Mouse (Mus musculus): ENCODE results near the gene Prpsap1. TPM values are rescaled to one million over a fixed set of nuclear protein-coding genes. Genes with fewer than 3 reads are reported as not detected.
"Not testable (repeated sequence)": the region's sequence is repeated elsewhere in the genome, so short reads cannot be mapped to it uniquely, and the experiment has no call there.

The Prpsap1 gene
- polyA plus RNA-seq, 1 experiment, result 129 TPM

DNA sequence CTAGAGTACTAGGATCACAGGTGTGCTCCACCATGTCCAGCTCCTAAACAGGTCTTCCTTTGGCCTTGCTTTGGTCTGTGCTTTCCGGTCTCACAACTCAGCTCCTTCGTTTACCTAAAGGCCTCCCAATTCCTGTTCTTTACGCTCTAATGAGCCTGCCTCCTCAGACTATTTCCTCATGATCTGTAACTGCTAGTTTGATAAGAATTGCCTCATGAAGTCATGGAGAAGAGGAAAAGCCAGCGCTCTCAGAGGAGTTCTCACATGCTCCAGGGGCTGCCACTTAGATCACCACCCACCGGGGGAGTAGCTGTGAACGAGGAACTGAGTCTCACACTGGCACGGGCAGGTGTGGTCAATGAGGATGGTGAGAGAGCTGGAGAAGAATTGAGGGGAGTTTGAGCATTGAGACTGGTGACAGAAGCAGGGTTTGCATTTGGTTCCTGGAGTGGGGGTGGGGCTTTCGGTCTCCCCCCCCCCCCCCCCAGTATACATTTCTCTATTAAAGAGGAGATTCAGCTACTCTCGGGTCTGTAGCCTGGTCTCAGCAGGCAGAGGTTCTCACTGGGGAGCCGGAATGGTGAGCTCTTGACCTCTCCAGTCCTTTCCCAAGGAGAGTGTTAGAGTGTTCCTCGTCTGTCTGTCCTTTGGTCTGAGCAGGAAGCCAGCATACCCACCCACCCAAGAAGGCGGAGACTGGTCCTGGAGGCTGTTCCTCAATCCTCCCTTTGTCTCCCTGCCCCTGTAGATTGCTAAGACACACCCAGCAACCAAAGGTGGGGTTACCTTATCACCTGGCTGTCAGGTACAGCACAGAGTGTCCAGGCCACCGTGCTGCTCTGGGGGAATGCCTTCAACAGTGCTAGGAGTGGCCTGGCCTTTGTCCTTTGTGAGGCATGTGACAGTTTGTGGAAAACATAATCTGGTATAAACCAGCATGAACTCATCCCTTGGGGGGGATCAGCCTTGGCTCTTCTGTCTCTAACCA is 64.8 kb downstream of the Prpsap1 start:
- 65% methylated on average over 13 of the region's 13 CpGs for WGBS
- no peak overlapping the region for H3K4me3 ChIP-seq (replicated peaks; ENCODE audit: insufficient read depth, low read depth, low read length)
- no peak overlapping the region for H3K27ac ChIP-seq (ENCODE audit: insufficient read depth, low read length)
- H3K4me1 ChIP-seq (ENCODE audit: control insufficient read depth, insufficient read depth, low read length), result no peaks in the 10 kb centered on the region
- TF ChIP-seq POLR2A (IDR thresholded peaks at IDR 0.05; ENCODE audit: borderline replicate concordance, insufficient read depth, low read length) (no peak), CTCF (IDR thresholded peaks at IDR 0.05; ENCODE audit: borderline replicate concordance, insufficient read depth, low read depth, low read length) (no peak)
- DNase-seq, result no peak
- no peaks in the 10 kb centered on the region for H3K27me3 ChIP-seq (ENCODE audit: control insufficient read depth, insufficient read depth, low read length)

DNA sequence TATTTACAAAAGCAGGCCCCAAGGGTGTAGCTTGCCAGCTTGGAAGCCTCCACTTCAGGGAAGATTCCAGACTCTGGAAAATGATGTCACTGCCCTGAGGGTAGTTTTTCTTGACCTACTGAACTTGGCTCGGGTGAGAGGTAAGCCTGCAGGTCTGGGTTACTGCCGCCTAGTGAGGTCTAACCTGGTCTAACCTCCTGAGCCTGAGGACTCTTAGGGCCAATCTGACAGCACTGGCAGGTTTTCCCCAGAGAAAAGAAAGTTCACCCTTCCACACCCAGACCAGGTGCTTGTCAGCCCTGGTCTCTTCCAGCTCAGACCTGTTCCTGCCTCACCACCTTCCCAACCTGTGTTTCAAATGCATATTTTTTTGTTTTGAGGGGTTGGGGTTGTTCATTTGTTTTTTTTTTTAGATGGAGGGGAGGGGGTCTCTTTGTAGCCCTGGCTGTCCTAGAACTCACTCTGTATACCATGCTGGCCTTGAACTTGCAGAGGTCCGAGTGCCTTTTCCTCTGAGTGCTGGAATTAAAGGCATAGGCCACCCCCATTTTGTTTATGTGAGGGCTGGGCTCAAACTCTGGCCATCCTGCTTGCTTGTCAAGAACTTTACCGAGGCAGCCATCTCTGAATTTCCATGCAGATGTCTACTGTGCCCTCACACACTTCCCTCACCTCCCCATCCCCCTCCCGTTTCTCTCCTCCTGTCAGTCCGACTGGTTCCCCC is 67.0 kb downstream of the Prpsap1 start:
- WGBS, result 84% methylated on average over 6 of the region's 6 CpGs
- no peaks in the 10 kb centered on the region for H3K4me1 ChIP-seq (ENCODE audit: control insufficient read depth, insufficient read depth, low read length)
- DNase-seq, result no peak

DNA sequence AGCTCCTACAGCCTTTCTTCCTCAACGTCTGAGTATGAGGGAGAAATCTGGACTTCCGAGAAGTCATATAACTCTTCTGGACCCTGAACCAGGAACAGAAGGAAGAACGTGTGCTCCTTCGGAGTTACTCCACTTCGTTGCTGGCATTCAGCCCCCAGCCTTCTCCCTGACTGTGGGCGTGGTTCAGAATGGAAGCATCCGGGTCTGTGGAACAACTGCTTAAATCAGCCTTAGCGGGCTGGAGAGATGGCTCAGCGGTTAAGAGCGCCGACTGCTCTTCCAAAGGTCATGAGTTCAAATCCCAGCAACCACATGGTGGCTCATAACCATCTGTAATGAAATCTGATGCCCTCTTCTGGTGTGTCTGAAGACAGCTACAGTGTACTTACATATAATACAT is 67.7 kb downstream of the Prpsap1 start:
- not testable (repeated sequence) for H3K27ac ChIP-seq (ENCODE audit: insufficient read depth, low read length); DNase-seq; H3K27me3 ChIP-seq (ENCODE audit: control insufficient read depth, insufficient read depth, low read length); H3K4me1 ChIP-seq (ENCODE audit: control insufficient read depth, insufficient read depth, low read length); H3K4me3 ChIP-seq (replicated peaks; ENCODE audit: insufficient read depth, low read depth, low read length)
- WGBS, result 82% methylated on average over 11 of the region's 11 CpGs

More for the DNA sequence above, 67.0 kb downstream of the Prpsap1 start:
- TF ChIP-seq CTCF (IDR thresholded peaks at IDR 0.05; ENCODE audit: borderline replicate concordance, insufficient read depth, low read depth, low read length) (no peak), POLR2A (IDR thresholded peaks at IDR 0.05; ENCODE audit: borderline replicate concordance, insufficient read depth, low read length) (no peak)
- no peak overlapping the region for H3K27ac ChIP-seq (ENCODE audit: insufficient read depth, low read length)
- no peak overlapping the region for H3K4me3 ChIP-seq (replicated peaks; ENCODE audit: insufficient read depth, low read depth, low read length)
- H3K27me3 ChIP-seq (ENCODE audit: control insufficient read depth, insufficient read depth, low read length), result no peaks in the 10 kb centered on the region; the same call in 1 of the 2 replicates

DNA sequence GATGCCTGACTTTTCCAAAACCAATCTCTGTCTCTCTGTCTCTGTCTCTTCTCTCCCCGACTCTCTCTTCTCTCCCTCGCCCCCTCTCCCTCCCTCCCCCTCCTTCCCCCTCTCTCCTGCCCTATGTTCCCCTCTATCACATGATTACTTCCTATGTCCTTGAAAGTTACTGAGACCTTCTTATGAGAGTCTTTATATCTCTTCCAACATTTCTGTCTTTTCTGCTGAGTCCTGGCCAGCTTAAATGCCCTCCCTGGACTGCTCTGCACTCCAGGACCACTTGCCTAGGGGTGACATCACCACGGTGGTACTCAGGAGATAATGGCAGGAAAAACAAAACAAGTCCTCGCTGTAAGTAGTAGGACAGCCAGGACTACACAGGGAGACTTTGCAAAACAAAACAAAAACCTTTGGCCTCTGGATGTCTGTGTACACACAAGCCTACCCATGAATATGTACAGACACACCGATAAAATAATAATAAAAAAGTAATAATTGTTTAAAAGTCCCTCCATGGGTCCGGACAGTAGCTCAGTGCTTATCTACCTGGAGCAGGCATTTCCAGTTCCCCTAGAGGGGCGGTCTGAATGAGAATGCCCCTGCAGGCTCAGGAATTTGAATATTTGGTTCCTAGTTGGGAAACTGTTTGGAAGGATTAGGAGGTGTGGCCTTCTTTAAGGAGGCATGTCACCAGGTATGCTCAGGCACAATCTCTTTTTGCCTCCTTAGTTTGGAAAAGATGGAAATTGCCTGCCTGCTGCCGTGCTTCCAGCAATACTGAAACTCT is 69.2 kb downstream of the Prpsap1 start:
- no peak for DNase-seq
- Histone ChIP-seq H3K4me3 (replicated peaks; ENCODE audit: insufficient read depth, low read depth, low read length) (no peak overlapping the region), H3K27ac (ENCODE audit: insufficient read depth, low read length) (no peak overlapping the region), H3K4me1 (ENCODE audit: control insufficient read depth, insufficient read depth, low read length) (no peaks in the 10 kb centered on the region), H3K27me3 (ENCODE audit: control insufficient read depth, insufficient read depth, low read length) (no peaks in the 10 kb centered on the region; the same call in 1 of the 2 replicates)
- no peak for TF ChIP-seq CTCF (IDR thresholded peaks at IDR 0.05; ENCODE audit: borderline replicate concordance, insufficient read depth, low read depth, low read length)
- no peak for TF ChIP-seq POLR2A (IDR thresholded peaks at IDR 0.05; ENCODE audit: borderline replicate concordance, insufficient read depth, low read length)
- 71% methylated on average over 8 of the region's 8 CpGs for WGBS

DNA sequence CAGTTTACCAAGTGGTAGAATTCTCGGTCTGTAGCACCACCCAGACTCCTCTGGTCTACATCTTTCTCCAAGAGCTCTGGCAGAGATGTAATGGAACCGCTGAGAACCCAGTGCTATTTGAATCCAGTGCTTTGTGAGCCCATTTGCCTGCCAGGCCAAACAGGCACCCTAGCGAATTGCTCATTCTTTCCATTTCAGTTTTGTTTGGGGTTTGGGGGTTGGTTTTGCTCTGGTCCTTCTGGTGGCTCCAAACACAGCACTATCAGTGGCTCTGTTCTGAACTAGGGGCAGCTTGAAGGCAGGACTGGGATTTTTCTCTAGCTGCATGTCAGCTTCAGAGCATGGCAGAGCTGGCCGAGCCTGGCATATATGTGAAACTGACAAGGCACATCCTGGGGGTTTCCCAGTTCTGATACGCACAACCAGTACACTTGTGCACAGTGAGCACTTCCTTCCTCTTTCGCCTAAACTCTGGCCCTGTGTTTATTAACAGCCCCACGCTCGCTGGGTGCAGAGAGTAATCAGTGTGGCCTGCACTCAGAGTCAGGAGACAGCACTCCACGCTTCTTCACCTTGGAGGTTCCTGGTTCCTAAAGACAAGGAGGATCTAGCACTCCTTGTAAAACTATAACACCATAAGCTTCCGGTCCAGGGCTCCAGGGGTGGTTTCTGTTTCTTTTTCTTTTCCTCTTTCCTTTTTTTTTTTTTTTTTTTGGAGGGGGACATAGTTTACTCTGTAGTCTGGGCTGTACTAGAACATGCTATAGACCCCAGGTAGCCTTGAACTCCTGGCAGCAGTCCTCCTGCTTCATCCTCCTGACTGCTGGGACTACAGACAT is 70.0 kb downstream of the Prpsap1 start:
- Histone ChIP-seq H3K4me3 (replicated peaks; ENCODE audit: insufficient read depth, low read depth, low read length) (no peak overlapping the region), H3K27ac (ENCODE audit: insufficient read depth, low read length) (no peak overlapping the region), H3K27me3 (ENCODE audit: control insufficient read depth, insufficient read depth, low read length) (no peaks in the 10 kb centered on the region; the same call in 1 of the 2 replicates), H3K4me1 (ENCODE audit: control insufficient read depth, insufficient read depth, low read length) (no peaks in the 10 kb centered on the region)
- 93% methylated on average over 10 of the region's 10 CpGs for WGBS
- no peak for DNase-seq
- TF ChIP-seq CTCF (IDR thresholded peaks at IDR 0.05; ENCODE audit: borderline replicate concordance, insufficient read depth, low read depth, low read length) (no peak), POLR2A (IDR thresholded peaks at IDR 0.05; ENCODE audit: borderline replicate concordance, insufficient read depth, low read length) (no peak)

DNA sequence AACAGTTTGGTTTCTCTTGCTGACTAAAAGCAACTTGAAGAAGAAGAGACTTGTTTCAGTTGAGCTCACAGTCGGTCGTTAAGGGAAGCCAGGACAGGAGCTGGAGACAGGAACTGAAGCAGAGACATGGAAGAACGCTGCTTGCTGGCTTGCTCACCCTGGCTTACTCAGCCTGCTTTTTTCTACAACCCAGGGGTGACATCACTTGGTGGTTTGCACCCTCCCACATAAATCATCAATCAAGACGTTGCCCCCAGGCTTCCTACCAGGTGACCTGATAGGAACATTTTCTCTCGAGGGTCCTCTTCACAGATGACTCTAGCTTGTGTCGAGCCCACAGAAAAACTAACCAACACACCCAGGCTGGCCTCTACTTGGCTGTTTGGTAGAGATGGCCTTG is 70.8 kb downstream of the Prpsap1 start:
- H3K27ac ChIP-seq (ENCODE audit: insufficient read depth, low read length), result no peak overlapping the region
- no peak for DNase-seq
- no peak overlapping the region for H3K4me3 ChIP-seq (replicated peaks; ENCODE audit: insufficient read depth, low read depth, low read length)
- WGBS, result 90% methylated on average over 6 of the region's 6 CpGs
- TF ChIP-seq POLR2A (IDR thresholded peaks at IDR 0.05; ENCODE audit: borderline replicate concordance, insufficient read depth, low read length) (no peak), CTCF (IDR thresholded peaks at IDR 0.05; ENCODE audit: borderline replicate concordance, insufficient read depth, low read depth, low read length) (no peak)
- no peaks in the 10 kb centered on the region for H3K4me1 ChIP-seq (ENCODE audit: control insufficient read depth, insufficient read depth, low read length)
- no peaks in the 10 kb centered on the region; the same call in 1 of the 2 replicates for H3K27me3 ChIP-seq (ENCODE audit: control insufficient read depth, insufficient read depth, low read length)

DNA sequence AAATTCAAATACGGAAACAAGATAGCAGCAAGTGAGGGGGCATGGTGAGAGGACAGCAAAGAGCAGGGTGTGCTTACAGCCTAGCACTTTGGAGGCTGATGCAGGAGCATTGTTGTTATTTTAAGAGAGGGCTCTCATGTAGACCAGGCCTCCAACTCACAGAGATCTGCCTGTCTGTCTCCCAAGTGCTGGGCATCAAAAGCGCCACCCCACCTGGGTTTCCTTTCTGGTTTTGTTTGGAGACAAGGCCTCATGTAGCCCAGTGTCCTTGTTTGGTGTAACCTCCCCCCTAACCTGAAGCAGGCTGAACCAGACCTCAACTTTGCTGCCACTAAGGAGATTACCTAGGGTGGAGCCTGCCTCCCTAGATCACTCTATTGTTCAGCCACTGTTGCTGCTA is 71.4 kb downstream of the Prpsap1 start:
- no peak for TF ChIP-seq CTCF (IDR thresholded peaks at IDR 0.05; ENCODE audit: borderline replicate concordance, insufficient read depth, low read depth, low read length)
- TF ChIP-seq POLR2A (IDR thresholded peaks at IDR 0.05; ENCODE audit: borderline replicate concordance, insufficient read depth, low read length), result no peak
- Histone ChIP-seq H3K4me1 (ENCODE audit: control insufficient read depth, insufficient read depth, low read length) (no peaks in the 10 kb centered on the region), H3K4me3 (replicated peaks; ENCODE audit: insufficient read depth, low read depth, low read length) (no peak overlapping the region), H3K27ac (ENCODE audit: insufficient read depth, low read length) (no peak overlapping the region), H3K27me3 (ENCODE audit: control insufficient read depth, insufficient read depth, low read length) (no peaks in the 10 kb centered on the region; the same call in 1 of the 2 replicates)
- DNase-seq, result no peak
- WGBS, result 96% methylated on average over 2 of the region's 2 CpGs
